Mouse (Mus musculus) lung, adult 2 months (tissue): ENCODE results near the gene Smc3. TPM values are rescaled to one million over a fixed set of nuclear protein-coding genes. Genes with fewer than 3 reads are reported as not detected.

Experiments used
- DNase-seq: peaks from one replicate; pipeline ENCODE4 v3.0.0; 2022
- H3K4me1 ChIP-seq: fragments of 200-500 bp; 2 replicates; pipeline ENCODE4 v1.6.1; 2011; ENCODE audit warnings: low read length; ENCODE audit not compliant: control insufficient read depth, insufficient read depth
- H3K4me3 ChIP-seq: fragments of 200-500 bp; replicated peaks from 2 replicates; pipeline ENCODE3; 2011; ENCODE audit warnings: low read depth, mild to moderate bottlenecking, control low read depth, low read length; ENCODE audit errors: extremely low read depth
- CTCF ChIP-seq: fragments of 200-500 bp; IDR thresholded peaks from 2 replicates; pipeline ENCODE4 v1.5.1; 2011; ENCODE audit warnings: mild to moderate bottlenecking, low read length, control low read depth; ENCODE audit not compliant: insufficient read depth
- POLR2A ChIP-seq: fragments of 200-500 bp; IDR thresholded peaks from 2 replicates; pipeline ENCODE4 v1.6.1; 2011; ENCODE audit warnings: low read depth, mild to moderate bottlenecking, control low read depth, low read length, borderline replicate concordance; ENCODE audit errors: extremely low read depth
- WGBS: fragments of 180-500 bp; shearing (Covaris S2); methylation state at CpG from one replicate; pipeline ENCODE4 v1.1.7; 2018; 5-methylcytosine and 5-hydroxymethylcytosine counted together
- polyA plus RNA-seq: library from polyadenylated mRNA; depleted of rRNA; stranded (reverse); fragments of >200 nt; gene quantifications from 2 replicates; pipeline ENCODE4 v1.2.3, GENCODE M21; 2012; rRNA removed

Gene Smc3
- polyA plus RNA-seq, 1 experiment = 5.3 TPM

GRCm38 (mm10) chr19:53690816-53691215 is 90.6 kb downstream of the Smc3 start:
- TF ChIP-seq CTCF = no peak
- no peak for TF ChIP-seq POLR2A
- 71% methylated on average over 10 of the region's 10 CpGs for WGBS
- no peak for DNase-seq
- Histone ChIP-seq H3K4me3 (no peak overlapping the region), H3K4me1 (no peaks in the 10 kb centered on the region)

GRCm38 (mm10) chr19:53694020-53694419 is 93.8 kb downstream of the Smc3 start:
- 8% methylated on average over 1 of the region's 1 CpGs for WGBS
- Histone ChIP-seq H3K4me3 (no peak overlapping the region), H3K4me1 (no peaks in the 10 kb centered on the region)
- TF ChIP-seq POLR2A = no peak
- no peak for TF ChIP-seq CTCF
- no peak for DNase-seq

Other genes starting within 250 kb of the Smc3 start
- not detected in 2 replicates for gene Gm10197, start 228.6 kb upstream of the Smc3 start, polyA plus RNA-seq
- 3.9 and 6.2 TPM in 2 replicates for gene Smndc1, start 209.8 kb upstream of the Smc3 start, polyA plus RNA-seq
- 10.4 and 14.0 TPM in 2 replicates for gene Dusp5, start 71.3 kb upstream of the Smc3 start, polyA plus RNA-seq
- 74.5 and 92.3 TPM in 2 replicates for gene Nutf2-ps1, start 11.3 kb upstream of the Smc3 start, polyA plus RNA-seq
- gene Rbm20, start 76.9 kb downstream of the Smc3 start, polyA plus RNA-seq = 2.5 and 3.8 TPM in 2 replicates